Mouse (Mus musculus): Measurements from ENCODE around the gene Fis1. TPM values are rescaled to one million over a fixed set of nuclear protein-coding genes. Genes with fewer than 3 reads are reported as not detected.
"Not testable (repeated sequence)": the region's sequence is repeated elsewhere in the genome, so short reads cannot be mapped to it uniquely, and the experiment has no call there.

Fis1 gene
- total RNA-seq, 2 experiments from 2014 or later: 233 to 242 TPM

DNA sequence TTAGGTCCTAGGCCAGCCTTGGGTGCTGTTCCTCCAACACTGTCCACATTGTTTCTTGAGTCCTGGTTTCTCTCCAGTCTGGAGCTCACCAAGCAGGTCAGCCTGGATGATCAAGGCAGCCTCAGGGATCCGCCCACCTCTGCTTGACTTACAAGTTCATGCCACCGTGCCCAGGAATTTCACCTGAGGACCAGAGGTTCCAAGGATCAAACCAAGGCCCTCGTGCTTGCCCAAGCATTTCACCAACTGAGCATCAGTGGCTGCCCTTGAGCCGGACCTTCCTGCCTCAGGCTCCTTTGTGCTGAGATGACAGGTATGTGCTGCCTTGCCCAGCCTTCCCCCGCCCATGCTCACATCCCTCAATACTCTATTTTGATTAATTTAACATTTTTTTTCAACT lies 15.5 kb upstream of the Fis1 start:
- intact Hi-C loops (cut with DNase I): no loop called here

DNA sequence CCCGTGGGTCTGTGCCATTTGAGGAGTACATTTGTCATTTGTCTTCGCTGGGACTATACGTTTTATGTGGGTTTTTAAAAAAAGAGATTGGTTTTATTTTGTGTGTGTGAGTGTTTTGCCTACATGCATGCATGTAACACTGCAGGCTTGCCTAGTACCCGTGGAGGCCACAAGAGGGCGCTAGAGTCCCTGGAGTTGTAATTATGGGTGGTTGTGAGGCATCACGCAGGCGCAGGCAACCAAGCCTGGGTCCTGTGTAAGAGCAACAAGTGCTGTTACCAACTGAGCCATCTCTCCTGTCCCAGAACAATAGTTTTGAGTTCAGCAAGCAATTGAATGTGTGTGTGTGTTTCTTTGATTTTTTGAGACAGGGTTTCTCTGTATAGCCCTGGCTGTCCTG lies 13.8 kb upstream of the Fis1 start:
- no peak for DNase-seq (ENCODE audit: low spot score in 2 of 2)
- intact Hi-C loops (cut with DNase I): no loop called here

More for the DNA sequence above, 15.5 kb upstream of the Fis1 start:
- no peak for DNase-seq (ENCODE audit: low spot score in 2 of 2)

DNA sequence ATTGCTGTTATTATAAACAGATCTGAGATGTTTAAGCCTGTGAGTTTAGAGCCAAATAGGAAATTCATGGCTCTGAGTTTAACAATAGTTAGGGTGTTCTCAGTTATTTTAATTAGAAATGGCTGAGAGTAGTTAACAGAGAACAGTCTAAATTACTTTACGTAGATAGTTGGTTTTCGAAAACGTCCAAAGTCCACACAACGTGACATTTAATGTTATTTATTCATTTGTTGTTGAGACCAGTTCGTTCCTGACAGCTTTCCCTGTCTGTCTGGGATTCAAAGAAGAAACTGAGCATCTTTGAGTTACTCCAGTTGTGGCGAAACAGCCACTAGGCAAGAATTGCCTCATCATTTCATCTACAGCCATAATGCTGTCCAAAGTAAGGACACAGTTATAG lies 13.0 kb upstream of the Fis1 start:
- DNase-seq (ENCODE audit: low spot score in 2 of 2); intact Hi-C loops (cut with DNase I): not testable (repeated sequence)

DNA sequence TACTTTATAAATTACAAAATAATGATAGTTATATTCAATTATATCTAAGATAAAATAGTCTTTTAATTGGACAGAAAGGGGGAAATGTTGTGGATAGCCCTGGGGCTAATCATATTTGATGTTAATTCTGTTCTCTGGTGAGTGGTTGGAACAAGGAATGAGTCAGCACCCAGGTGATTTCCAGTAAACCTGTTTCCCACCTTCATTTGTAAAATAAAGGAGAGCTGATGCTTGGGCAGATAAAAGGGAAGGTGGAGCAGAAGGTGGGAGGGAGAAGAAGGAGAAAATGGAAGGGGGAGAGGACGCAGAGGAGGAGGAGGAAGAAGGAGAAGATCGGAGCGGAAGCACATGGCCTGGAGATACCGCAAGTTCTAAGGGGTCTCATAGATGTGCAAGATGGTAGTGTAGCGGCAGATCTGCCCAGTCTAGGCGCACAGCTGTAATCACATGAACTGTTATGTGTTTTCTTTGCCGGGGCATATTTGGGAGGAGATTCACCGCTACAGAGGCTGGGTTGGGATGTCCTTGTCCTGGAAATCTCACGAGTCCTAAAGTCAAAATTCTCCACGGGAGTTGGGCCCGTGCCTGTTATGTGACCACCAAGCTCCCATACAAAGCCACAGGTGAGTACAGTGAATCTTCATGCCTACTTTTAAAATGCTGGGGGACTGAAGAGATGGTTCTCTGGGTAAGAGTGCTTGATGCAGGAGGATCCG lies 12.1 kb upstream of the Fis1 start:
- no peak for DNase-seq (ENCODE audit: low spot score in 2 of 2)
- intact Hi-C loops (cut with DNase I): no loop called here

DNA sequence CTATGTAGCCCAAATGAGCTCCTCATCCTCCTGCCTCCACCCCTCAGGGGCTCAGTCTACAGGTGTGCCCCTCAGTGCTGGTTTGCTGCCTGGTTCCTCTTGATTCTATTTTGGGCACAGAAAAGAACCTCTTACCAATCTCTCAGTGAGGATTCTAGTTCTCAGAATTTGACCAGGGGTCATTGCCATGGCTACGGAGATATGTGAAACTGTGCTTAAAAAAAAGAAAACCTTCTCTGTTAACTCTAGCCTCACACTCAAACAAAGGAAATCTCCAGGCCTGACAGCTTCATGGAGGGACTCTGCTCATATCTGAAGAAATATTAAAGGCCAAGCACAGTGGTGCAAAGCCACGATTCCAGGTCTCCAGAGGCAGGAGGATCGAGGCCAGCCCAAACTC lies 10.3 kb upstream of the Fis1 start:
- intact Hi-C loops (cut with DNase I): no loop called here
- DNase-seq (ENCODE audit: low spot score in 2 of 2): no peak

DNA sequence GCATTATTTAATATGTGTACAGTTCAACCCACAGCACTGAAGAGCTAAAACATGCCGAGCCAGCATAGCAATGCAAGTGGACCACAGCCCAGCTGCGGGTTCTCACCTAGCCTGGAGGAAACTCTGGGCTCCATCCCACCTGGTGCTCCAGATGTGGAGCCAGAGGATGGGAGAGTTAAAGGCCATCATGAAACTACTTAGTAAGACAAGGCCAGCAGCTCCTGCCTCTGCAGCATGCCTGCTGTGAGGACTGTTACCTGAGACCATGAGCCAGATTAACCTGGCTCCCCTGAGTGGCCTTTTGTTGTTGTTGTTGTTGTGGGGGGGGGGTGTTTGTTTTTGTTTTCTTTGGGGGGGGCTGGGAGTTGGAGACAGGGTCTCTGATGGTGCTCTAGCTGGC lies 9.7 kb upstream of the Fis1 start:
- no peak for DNase-seq (ENCODE audit: low spot score in 2 of 2)
- intact Hi-C loops (cut with DNase I): no loop called here

DNA sequence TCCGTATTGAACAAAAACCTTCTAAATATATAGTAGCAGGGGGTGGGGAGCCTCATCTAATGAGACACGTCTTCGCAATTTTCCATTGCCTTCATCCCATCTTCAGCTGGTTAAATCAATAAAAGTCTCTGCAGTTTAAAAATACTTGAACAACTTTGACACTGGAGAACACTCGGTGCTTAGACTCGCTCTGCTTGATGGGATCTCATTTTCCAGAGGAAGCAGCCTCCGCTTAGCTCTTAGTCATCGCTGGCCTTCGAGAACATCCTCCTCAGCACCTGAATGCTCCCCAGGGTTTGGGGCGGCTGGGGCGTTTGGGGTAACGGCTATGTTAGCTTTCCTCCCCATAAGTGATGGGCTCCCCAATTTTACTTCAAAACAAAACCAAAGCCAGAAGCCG lies 8.0 kb upstream of the Fis1 start:
- intact Hi-C loops (cut with DNase I): no loop called here
- no peak for DNase-seq (ENCODE audit: low spot score in 2 of 2)

DNA sequence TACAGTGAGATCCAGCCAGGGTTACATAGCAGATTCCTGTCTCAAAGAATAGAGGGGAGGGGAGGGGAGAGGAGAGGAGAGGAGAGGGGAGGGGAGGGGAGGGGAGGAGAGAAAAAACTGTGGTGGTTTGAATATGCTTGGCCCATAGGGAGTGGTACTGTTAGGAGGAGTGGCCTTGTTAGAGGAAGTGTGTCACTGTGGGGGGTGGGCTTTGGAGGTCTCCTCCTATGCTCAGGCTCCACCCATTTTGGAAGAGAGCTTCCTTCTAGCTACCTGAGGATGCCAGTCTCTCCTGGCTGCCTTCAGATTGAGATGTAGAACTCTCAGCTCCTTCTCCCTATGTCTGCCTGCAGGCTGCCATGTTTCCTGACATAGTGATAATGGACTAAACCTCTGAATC lies 5.2 kb upstream of the Fis1 start:
- intact Hi-C loops (cut with DNase I): no loop called here

DNA sequence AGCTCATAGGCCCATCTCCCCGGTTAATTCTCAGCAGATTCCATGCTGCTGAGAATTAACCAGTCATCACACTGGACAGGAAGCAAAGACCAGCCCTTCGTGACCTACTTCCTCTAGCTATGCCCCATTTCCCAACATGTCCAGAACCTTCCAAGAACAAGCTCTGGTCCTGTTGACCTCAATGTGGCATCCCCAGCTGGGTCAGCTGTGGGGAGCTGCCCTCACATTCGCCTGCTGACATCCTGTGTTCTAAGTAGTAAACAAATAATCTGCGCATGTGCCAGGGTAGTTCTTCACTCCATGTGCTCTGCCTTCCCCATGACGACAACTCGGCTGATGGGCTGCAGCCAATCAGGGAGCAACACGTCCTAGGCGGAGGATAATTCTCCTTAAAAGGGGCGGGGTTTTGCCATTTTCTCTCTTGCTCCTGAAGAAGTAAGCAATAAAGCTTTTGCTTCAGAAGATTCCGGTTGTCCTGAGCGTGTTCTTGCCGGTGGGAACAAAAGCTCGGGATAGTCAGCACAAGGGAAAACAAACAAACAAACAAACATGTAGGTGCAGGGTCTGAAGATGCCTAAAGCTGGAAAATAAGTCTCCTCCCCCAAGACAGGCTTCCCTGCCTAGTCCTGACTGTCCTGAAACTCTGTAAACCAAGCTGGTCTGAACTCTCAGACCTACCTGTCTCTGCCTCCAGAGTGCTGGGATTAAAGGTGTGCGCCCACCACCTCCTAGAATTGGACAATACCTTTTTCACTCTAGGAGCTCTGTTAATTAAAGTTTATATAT lies 3.3 kb upstream of the Fis1 start:
- intact Hi-C loops (cut with DNase I); DNase-seq (ENCODE audit: low spot score in 2 of 2): not testable (repeated sequence)

More for the DNA sequence above, 5.2 kb upstream of the Fis1 start:
- no peak for DNase-seq (ENCODE audit: low spot score in 2 of 2)

DNA sequence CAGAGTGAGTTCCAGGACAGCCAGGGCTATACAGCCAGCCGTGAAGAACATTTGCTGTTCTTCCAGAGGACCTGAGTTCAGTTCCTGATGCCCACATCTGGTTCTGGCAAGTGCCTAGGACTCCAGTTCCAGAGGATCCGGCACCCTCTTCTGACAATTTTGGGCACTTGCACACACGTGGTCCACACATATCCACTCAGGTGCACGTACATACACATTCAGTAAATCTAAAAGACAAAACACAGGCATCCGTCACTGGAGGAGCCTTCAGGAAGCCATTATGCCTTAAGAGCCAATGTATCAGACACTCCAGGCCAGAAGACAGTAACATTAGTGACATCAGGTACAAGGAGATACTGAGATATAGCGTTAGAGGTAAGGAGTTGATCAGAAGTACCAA lies 2.6 kb upstream of the Fis1 start:
- DNase-seq (ENCODE audit: low spot score in 2 of 2): no peak
- intact Hi-C loops (cut with DNase I): no loop called here

DNA sequence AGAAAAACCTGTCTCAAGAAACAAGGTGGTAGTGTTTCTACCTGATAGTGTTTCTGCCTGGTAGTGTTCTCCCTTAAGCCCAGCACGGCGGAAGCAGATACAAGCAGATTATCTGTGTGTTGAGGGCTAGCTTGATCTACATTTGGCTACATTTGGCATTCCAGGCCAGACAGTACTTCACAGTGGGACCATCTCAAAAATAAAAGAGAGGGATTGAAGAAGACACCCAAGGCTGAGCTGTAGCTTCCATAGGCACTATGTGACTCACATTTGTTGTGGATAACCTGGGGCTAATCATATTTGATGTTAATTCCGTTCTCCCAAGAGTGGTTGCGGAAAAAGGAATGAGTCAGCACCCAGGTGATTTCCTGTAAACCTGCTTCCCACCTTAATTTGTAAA lies 922 bp upstream of the Fis1 start:
- intact Hi-C loops (cut with DNase I): no loop called here
- no peak for DNase-seq (ENCODE audit: low spot score in 2 of 2)

DNA sequence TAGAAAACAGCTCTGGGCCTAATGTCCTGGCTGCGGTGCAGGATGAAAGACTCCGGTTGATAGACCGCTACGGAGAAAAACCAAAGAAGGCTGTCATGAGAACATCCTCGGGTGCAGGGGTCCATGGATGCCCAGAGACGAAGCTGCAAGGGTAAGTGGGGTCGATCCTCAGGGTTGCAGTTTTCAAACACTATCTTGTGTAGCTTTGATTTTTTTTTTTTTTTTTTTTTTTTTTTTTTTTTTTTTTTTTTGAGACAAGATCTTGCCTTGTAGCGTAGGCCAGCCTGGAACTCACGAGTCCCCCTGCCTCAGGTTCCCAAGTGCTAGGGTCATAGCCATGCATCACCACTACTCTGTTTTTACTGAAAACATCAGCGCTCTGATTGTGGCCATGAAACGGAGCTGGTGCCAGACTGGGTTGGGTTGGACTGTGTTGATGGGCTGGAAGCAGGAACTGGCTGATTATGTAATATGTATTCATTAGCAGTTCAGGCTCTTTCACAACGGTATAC lies 421 bp downstream of the Fis1 start:
- DNase-seq (ENCODE audit: low spot score in 2 of 2): peak; percentile 46 to 51
- intact Hi-C loops (cut with DNase I): no loop called here

DNA sequence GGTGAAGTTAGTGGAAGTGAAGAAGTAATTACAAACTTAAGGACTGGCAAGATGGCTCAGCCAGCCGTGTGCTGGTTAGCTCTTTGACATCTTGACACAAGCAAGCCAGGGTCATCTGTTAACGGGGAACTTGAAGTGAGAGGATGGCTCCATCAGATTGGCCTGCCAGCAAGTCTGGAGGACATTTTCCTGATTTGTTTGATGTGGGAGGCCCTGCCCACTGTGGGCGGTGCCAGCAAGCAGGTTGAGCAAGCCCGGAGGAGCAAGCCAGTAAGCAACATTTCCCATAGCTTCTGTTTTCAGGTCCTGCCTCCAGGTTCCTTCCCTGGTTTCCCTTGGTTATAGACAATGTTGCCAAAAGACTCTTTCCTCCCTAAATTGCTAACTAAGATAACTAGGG lies 2.5 kb downstream of the Fis1 start:
- intact Hi-C loops (cut with DNase I): no loop called here
- no peak for DNase-seq (ENCODE audit: low spot score in 2 of 2)

DNA sequence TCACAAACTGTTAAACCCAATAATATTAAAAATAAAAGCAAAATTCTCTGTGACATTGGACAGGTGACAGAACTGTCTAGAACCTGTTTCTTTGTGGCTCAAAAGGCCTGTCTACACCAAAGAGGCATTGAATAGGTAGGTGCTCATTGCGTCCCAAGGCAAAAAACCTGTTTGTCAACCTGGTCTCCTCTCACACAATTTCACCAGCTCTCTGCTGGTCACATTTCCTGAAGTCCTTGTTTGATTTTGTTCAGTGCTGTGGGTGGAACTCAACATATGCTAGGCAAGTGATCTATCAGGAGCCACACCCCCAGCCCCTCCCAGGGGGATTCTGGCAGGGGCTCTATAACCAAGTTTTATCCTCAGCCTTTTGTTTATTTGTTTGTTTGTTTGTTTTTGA lies 4.2 kb downstream of the Fis1 start:
- intact Hi-C loops (cut with DNase I): no loop called here
- DNase-seq (ENCODE audit: low spot score in 2 of 2): no peak

DNA sequence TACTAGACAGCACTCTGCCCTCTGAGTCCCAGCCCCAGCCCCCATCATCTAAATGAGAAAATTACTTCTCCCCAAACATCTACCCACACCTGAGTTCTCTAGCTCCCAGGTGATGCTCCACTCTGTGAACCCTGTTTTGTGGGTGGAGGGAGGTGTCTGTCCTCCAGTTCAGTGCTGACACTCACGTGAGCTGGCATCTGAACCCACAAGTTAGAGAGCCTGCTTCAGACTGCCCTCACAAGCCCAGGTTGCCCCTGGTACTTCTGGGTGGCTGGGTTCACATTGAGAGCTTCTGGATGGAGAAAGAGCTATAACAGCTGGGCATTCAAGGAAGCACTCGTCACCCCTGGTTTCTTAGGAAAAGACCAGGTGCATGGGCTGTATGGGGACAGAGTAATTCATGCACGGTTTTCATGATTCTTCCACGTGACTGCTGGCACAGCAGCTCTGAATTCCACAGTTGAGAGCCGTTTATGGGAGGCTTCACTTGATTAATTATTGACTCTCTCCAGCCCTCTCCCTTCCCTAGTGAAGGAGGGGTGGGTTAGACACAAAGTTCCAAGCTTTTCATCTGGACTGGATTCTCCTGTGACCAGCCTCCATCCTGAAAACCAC lies 6.0 kb downstream of the Fis1 start:
- DNase-seq (ENCODE audit: low spot score in 2 of 2): no peak
- intact Hi-C loops (cut with DNase I): no loop called here

DNA sequence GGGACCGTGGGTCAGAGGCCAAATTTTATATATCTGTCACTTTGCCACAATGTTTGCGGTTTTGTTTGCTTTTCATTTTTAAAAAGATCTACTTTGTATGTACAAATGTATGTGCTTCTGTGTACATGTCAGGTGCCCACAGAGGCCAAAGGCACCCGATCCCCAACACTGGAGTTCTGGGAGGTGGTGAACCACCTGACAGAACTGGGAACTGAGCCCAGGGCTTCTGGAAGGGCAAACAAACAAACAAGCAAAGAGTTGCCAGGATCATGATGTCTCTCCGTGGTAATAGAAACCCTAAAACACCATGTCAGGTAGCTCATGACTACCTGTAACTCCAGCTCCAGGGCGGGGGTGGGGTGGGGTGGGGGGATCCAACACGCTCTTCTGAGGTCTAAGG lies 7.0 kb downstream of the Fis1 start:
- no peak for DNase-seq (ENCODE audit: low spot score in 2 of 2)
- intact Hi-C loops (cut with DNase I): no loop called here

DNA sequence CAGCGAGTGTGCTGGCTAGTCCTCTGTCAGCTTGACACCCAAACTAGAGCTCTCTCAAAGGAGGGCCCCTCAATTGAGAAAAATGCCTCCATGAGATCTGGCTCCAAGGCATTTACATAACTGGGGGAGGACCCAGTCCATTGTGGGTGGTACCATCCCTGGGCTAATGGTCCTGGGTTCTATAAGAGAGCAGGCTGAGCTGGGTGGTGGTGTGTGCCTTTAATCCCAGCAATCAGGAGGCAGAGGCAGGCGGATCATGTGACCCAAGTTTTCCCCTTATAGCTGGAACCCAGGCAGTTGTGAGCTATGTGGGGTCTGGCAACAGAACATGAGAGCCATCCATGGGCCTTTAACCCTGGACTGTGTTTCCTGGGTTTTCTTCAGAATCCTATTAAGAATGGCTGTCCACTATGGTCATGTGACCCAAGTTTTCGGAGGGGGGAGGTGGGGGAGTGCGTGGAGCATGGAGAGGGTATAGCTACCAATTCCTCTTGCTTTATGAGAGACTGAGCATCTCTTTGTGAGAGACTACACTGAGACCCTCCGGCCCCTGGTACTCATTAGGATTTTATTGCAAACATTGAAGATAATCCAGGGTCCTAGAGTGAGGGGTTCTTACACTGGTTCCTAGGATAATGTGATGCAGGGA lies 8.4 kb downstream of the Fis1 start:
- intact Hi-C loops (cut with DNase I): no loop called here
- no peak for DNase-seq (ENCODE audit: low spot score in 2 of 2)

DNA sequence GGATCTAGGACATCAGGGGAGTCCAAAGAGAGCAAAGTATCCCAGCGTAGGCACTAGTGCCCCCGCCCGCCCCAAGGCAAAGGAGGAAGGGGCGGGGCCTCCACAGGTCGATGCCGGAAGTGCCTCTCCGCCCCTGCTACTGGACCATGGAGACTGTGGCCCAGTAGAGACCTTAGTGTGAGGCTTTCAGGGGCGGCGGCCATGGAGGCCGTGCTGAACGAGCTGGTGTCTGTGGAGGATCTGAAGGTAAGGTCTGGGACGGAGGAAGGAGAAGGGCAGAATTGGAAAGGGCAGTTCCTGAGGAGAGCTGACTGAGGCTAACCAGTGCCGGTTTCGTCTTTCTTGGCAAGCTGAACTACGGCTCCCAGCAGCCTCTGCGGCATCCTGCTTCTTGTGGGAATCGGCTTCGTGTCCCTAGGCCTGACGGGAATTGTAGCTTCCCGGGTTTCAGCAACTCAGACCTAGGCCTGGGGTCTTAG lies 8.9 kb downstream of the Fis1 start:
- intact Hi-C loops (cut with DNase I): no loop called here
- peak; percentile 86 to 91 for DNase-seq (ENCODE audit: low spot score in 2 of 2)

DNA sequence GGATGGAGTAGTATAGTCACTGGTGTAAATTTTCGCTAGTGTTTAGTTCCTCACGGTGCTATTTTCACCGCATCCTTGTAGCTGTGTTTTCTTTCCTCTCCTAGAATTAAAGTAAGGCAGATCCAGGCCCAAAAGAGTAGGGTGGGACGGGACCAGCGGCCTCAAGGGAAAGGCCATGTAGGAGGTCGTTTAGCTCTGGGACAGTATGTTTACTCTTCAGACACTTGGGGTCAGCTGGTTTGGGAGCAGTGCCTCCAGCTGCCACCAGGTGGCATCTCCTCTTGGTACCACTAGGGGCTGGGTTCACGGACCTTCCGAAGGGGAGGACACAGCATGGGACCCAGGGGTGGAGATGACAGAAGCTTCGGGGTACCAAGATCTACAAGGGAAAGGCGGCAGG lies 9.4 kb downstream of the Fis1 start:
- DNase-seq (ENCODE audit: low spot score in 2 of 2): peak; percentile 76 to 83
- intact Hi-C loops (cut with DNase I): no loop called here

DNA sequence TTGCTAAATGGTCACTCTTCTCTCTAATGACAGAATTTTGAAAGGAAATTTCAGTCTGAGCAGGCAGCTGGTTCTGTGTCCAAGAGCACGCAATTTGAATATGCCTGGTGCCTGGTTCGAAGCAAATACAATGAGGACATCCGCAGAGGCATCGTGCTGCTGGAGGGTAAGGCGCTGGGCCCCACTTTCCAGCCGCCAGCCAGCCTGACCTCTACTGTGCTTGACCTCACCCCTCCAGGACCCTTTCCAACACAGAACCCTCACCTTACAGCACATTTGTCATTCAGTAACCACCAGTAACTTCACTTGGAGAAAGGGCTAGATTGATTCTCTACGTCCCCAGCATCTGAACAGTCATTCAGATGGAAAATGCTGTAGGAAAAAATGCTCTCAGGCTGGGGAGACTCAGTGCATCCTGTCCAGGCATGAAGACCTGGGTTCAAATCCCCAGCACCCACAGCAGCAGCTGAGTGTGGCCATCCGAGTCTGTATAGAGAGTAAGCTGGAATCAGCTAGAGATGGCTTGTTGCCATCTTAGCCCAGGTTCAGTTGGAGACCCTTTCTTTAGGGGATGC lies 10.0 kb downstream of the Fis1 start:
- no peak for DNase-seq (ENCODE audit: low spot score in 2 of 2)
- intact Hi-C loops (cut with DNase I): no loop called here
